Mouse (Mus musculus): Measurements from ENCODE around the gene Gjb2. TPM values are rescaled to one million over a fixed set of nuclear protein-coding genes. Genes with fewer than 3 reads are reported as not detected.
A peak's percentile ranks its signal among the peaks of the same experiment; 100 is the strongest.

The Gjb2 gene
- polyA plus RNA-seq, 1 experiment from 2014 or later, result 4.8 TPM

GRCm38 (mm10) chr14:57107916-57108315 lies 3.4 kb upstream of the Gjb2 start:
- H3K36me3 ChIP-seq (ENCODE audit: control insufficient read depth, insufficient read depth, low read length), result no peaks in the 10 kb centered on the region
- H3K27ac ChIP-seq (ENCODE audit: low read depth, low read length), result no peak overlapping the region
- peaks cover 54% of the 10 kb centered on the region for H3K27me3 ChIP-seq (replicated peaks; ENCODE audit: control insufficient read depth, insufficient read depth, low read length)
- WGBS, result 71% methylated on average over 5 of the region's 5 CpGs
- no peak overlapping the region for H3K4me3 ChIP-seq (ENCODE audit: low read depth, low read length)
- ATAC-seq (replicated peaks; ENCODE audit: low FRiP score) (no peak), DNase-seq (ENCODE audit: low spot score) (no peak)
- H3K9me3 ChIP-seq (ENCODE audit: control insufficient read depth, low read length), result no peaks in the 10 kb centered on the region
- H3K4me2 ChIP-seq, result no peak overlapping the region
- no peak overlapping the region for H3K9ac ChIP-seq (ENCODE audit: low read depth, low read length)
- H3K4me1 ChIP-seq (replicated peaks; ENCODE audit: control insufficient read depth, insufficient read depth, low read length), result no peaks in the 10 kb centered on the region

- DNase-seq (ENCODE audit: low spot score) (no peak), ATAC-seq (replicated peaks; ENCODE audit: low FRiP score) (no peak)
- 65% methylated on average over 8 of the region's 8 CpGs for WGBS
- no peak overlapping the region for H3K27ac ChIP-seq (ENCODE audit: low read depth, low read length)
- no peaks in the 10 kb centered on the region for H3K36me3 ChIP-seq (ENCODE audit: control insufficient read depth, insufficient read depth, low read length)
- no peaks in the 10 kb centered on the region for H3K4me1 ChIP-seq (replicated peaks; ENCODE audit: control insufficient read depth, insufficient read depth, low read length)
- H3K4me3 ChIP-seq (ENCODE audit: low read depth, low read length), result no peak overlapping the region
- H3K9me3 ChIP-seq (ENCODE audit: control insufficient read depth, low read length), result no peaks in the 10 kb centered on the region
- peaks cover 62% of the 10 kb centered on the region for H3K27me3 ChIP-seq (replicated peaks; ENCODE audit: control insufficient read depth, insufficient read depth, low read length)
- no peak overlapping the region for H3K4me2 ChIP-seq
- H3K9ac ChIP-seq (ENCODE audit: low read depth, low read length), result no peak overlapping the region
These were observed 2.6 kb upstream of the Gjb2 start for GRCm38 (mm10) chr14:57107091-57107490.

- WGBS, result 49% methylated on average over 11 of the region's 11 CpGs
- DNase-seq (ENCODE audit: low spot score), result no peak
- no peak overlapping the region for H3K9ac ChIP-seq (ENCODE audit: low read depth, low read length)
- no peak overlapping the region for H3K4me2 ChIP-seq
- H3K9me3 ChIP-seq (ENCODE audit: control insufficient read depth, low read length), result no peaks in the 10 kb centered on the region
- no peak overlapping the region for H3K4me3 ChIP-seq (ENCODE audit: low read depth, low read length)
- peaks cover 68% of the 10 kb centered on the region for H3K27me3 ChIP-seq (replicated peaks; ENCODE audit: control insufficient read depth, insufficient read depth, low read length)
- H3K36me3 ChIP-seq (ENCODE audit: control insufficient read depth, insufficient read depth, low read length), result no peaks in the 10 kb centered on the region
- H3K27ac ChIP-seq (ENCODE audit: low read depth, low read length), result no peak overlapping the region
- no peaks in the 10 kb centered on the region for H3K4me1 ChIP-seq (replicated peaks; ENCODE audit: control insufficient read depth, insufficient read depth, low read length)
- no peak for ATAC-seq (replicated peaks; ENCODE audit: low FRiP score)
These were observed 1.2 kb upstream of the Gjb2 start for GRCm38 (mm10) chr14:57105721-57106120.

GRCm38 (mm10) chr14:57105111-57105510 lies 609 bp upstream of the Gjb2 start:
- no peak overlapping the region for H3K9ac ChIP-seq (ENCODE audit: low read depth, low read length)
- H3K9me3 ChIP-seq (ENCODE audit: control insufficient read depth, low read length), result no peaks in the 10 kb centered on the region
- peak overlapping the region; percentile 75 for H3K4me2 ChIP-seq
- no peaks in the 10 kb centered on the region for H3K4me1 ChIP-seq (replicated peaks; ENCODE audit: control insufficient read depth, insufficient read depth, low read length)
- no peaks in the 10 kb centered on the region for H3K36me3 ChIP-seq (ENCODE audit: control insufficient read depth, insufficient read depth, low read length)
- 14% methylated on average over 14 of the region's 14 CpGs for WGBS
- H3K27me3 ChIP-seq (replicated peaks; ENCODE audit: control insufficient read depth, insufficient read depth, low read length), result peaks cover 72% of the 10 kb centered on the region
- H3K4me3 ChIP-seq (ENCODE audit: low read depth, low read length), result peak overlapping the region; percentile 50
- ATAC-seq (replicated peaks; ENCODE audit: low FRiP score) (no peak), DNase-seq (ENCODE audit: low spot score) (no peak)
- no peak overlapping the region for H3K27ac ChIP-seq (ENCODE audit: low read depth, low read length)

- no peaks in the 10 kb centered on the region for H3K4me1 ChIP-seq (replicated peaks; ENCODE audit: control insufficient read depth, insufficient read depth, low read length)
- H3K9ac ChIP-seq (ENCODE audit: low read depth, low read length), result no peak overlapping the region
- peak overlapping the region; percentile 75 for H3K4me2 ChIP-seq
- H3K36me3 ChIP-seq (ENCODE audit: control insufficient read depth, insufficient read depth, low read length), result no peaks in the 10 kb centered on the region
- no peak for DNase-seq (ENCODE audit: low spot score)
- H3K27me3 ChIP-seq (replicated peaks; ENCODE audit: control insufficient read depth, insufficient read depth, low read length), result peaks cover 70% of the 10 kb centered on the region
- H3K9me3 ChIP-seq (ENCODE audit: control insufficient read depth, low read length), result no peaks in the 10 kb centered on the region
- 5% methylated on average over 22 of the region's 22 CpGs for WGBS
- ATAC-seq (replicated peaks; ENCODE audit: low FRiP score), result no peak
- peak overlapping the region; percentile 50 for H3K4me3 ChIP-seq (ENCODE audit: low read depth, low read length)
- no peak overlapping the region for H3K27ac ChIP-seq (ENCODE audit: low read depth, low read length)
These were observed 794 bp downstream of the Gjb2 start for GRCm38 (mm10) chr14:57103711-57104105.

GRCm38 (mm10) chr14:57103121-57103520 lies 1.4 kb downstream of the Gjb2 start:
- Histone ChIP-seq H3K9ac (ENCODE audit: low read depth, low read length) (no peak overlapping the region), H3K4me1 (replicated peaks; ENCODE audit: control insufficient read depth, insufficient read depth, low read length) (no peaks in the 10 kb centered on the region), H3K27ac (ENCODE audit: low read depth, low read length) (no peak overlapping the region), H3K36me3 (ENCODE audit: control insufficient read depth, insufficient read depth, low read length) (no peaks in the 10 kb centered on the region), H3K27me3 (replicated peaks; ENCODE audit: control insufficient read depth, insufficient read depth, low read length) (peaks cover 70% of the 10 kb centered on the region), H3K4me2 (peak overlapping the region; percentile 75), H3K4me3 (ENCODE audit: low read depth, low read length) (no peak overlapping the region), H3K9me3 (ENCODE audit: control insufficient read depth, low read length) (no peaks in the 10 kb centered on the region)
- WGBS, result 45% methylated on average over 6 of the region's 6 CpGs
- ATAC-seq (replicated peaks; ENCODE audit: low FRiP score), result no peak
- DNase-seq (ENCODE audit: low spot score), result no peak

GRCm38 (mm10) chr14:57101623-57102022 lies 2.9 kb downstream of the Gjb2 start:
- Histone ChIP-seq H3K4me3 (ENCODE audit: low read depth, low read length) (no peak overlapping the region), H3K4me2 (no peak overlapping the region), H3K9me3 (ENCODE audit: control insufficient read depth, low read length) (no peaks in the 10 kb centered on the region), H3K27me3 (replicated peaks; ENCODE audit: control insufficient read depth, insufficient read depth, low read length) (peaks cover 58% of the 10 kb centered on the region), H3K4me1 (replicated peaks; ENCODE audit: control insufficient read depth, insufficient read depth, low read length) (no peaks in the 10 kb centered on the region), H3K36me3 (ENCODE audit: control insufficient read depth, insufficient read depth, low read length) (no peaks in the 10 kb centered on the region), H3K9ac (ENCODE audit: low read depth, low read length) (no peak overlapping the region), H3K27ac (ENCODE audit: low read depth, low read length) (no peak overlapping the region)
- ATAC-seq (replicated peaks; ENCODE audit: low FRiP score) (no peak), DNase-seq (ENCODE audit: low spot score) (no peak)
- WGBS, result 80% methylated on average over 7 of the region's 7 CpGs

GRCm38 (mm10) chr14:57095855-57096254 lies 8.6 kb downstream of the Gjb2 start:
- WGBS, result 44% methylated on average over 4 of the region's 4 CpGs
- H3K4me3 ChIP-seq (ENCODE audit: low read depth, low read length), result no peak overlapping the region
- H3K9ac ChIP-seq (ENCODE audit: low read depth, low read length), result no peak overlapping the region
- no peak overlapping the region for H3K4me2 ChIP-seq
- H3K36me3 ChIP-seq (ENCODE audit: control insufficient read depth, insufficient read depth, low read length), result no peaks in the 10 kb centered on the region
- no peaks in the 10 kb centered on the region for H3K4me1 ChIP-seq (replicated peaks; ENCODE audit: control insufficient read depth, insufficient read depth, low read length)
- no peak for DNase-seq (ENCODE audit: low spot score)
- no peaks in the 10 kb centered on the region for H3K9me3 ChIP-seq (ENCODE audit: control insufficient read depth, low read length)
- H3K27ac ChIP-seq (ENCODE audit: low read depth, low read length), result no peak overlapping the region
- peak; percentile 68 for ATAC-seq (replicated peaks; ENCODE audit: low FRiP score)
- peaks cover 6% of the 10 kb centered on the region; the same call in 1 of the 2 replicates for H3K27me3 ChIP-seq (replicated peaks; ENCODE audit: control insufficient read depth, insufficient read depth, low read length)

- WGBS, result 6% methylated on average over 7 of the region's 8 CpGs
These were observed 11.5 kb downstream of the Gjb2 start for GRCm38 (mm10) chr14:57093029-57093428.

More at GRCm38 (mm10) chr14:57093029-57093428, 11.5 kb downstream of the Gjb2 start:
- H3K4me3 ChIP-seq (ENCODE audit: low read depth, low read length), result no peak overlapping the region
- no peaks in the 10 kb centered on the region for H3K9me3 ChIP-seq (ENCODE audit: control insufficient read depth, low read length)
- H3K4me2 ChIP-seq, result no peak overlapping the region
- no peak overlapping the region for H3K9ac ChIP-seq (ENCODE audit: low read depth, low read length)
- H3K4me1 ChIP-seq (replicated peaks; ENCODE audit: control insufficient read depth, insufficient read depth, low read length), result no peaks in the 10 kb centered on the region
- H3K36me3 ChIP-seq (ENCODE audit: control insufficient read depth, insufficient read depth, low read length), result no peaks in the 10 kb centered on the region
- ATAC-seq (replicated peaks; ENCODE audit: low FRiP score), result no peak
- H3K27me3 ChIP-seq (replicated peaks; ENCODE audit: control insufficient read depth, insufficient read depth, low read length), result no peaks in the 10 kb centered on the region
- H3K27ac ChIP-seq (ENCODE audit: low read depth, low read length), result no peak overlapping the region
- DNase-seq (ENCODE audit: low spot score), result no peak

Data from liver, embryonic 11.5 days (tissue).